7 mouse cellular contexts compared by ENCODE assay signal in genomic region chr10:80385310-80385709, GRCm38 (mm10). TPM values are rescaled to one million over a fixed set of nuclear protein-coding genes. Genes with fewer than 3 reads are reported as not detected.
DNase-seq lines count a peak whose midpoint lies in the region; ATAC-seq and TF ChIP-seq lines count a peak whose summit lies in the region.

No protein-coding gene starts in this region.

- H3K4me2 ChIP-seq in lung, embryonic 14.5 days = peak overlapping the region; percentile 77
- H3K4me2 ChIP-seq in forebrain, embryonic 11.5 days (ENCODE audit: low read depth, low read length, severe bottlenecking) = peak overlapping the region; percentile 80
- H3K4me2 ChIP-seq in limb, embryonic 12.5 days = peak overlapping the region; percentile 94
- peak overlapping the region; percentile 88 for H3K4me2 ChIP-seq in stomach, embryonic 15.5 days

- H3K4me1 ChIP-seq in lung, embryonic 14.5 days (ENCODE audit: insufficient read depth) = peaks cover 14% of the 10 kb centered on the region; the same call in 1 of the 2 replicates
- H3K4me1 ChIP-seq in forebrain, embryonic 11.5 days (replicated peaks; ENCODE audit: control insufficient read depth, insufficient read depth, low read length) = peaks cover 22% of the 10 kb centered on the region
- peaks cover 48% of the 10 kb centered on the region for H3K4me1 ChIP-seq in limb, embryonic 12.5 days (replicated peaks)
- peaks cover 31% of the 10 kb centered on the region for H3K4me1 ChIP-seq in stomach, embryonic 15.5 days

- no peak for TF ChIP-seq CTCF in lung, embryonic 14.5 days (IDR thresholded peaks at IDR 0.05; ENCODE audit: low read depth)

- H3K27ac ChIP-seq in lung, embryonic 14.5 days (ENCODE audit: low read depth) = peak overlapping the region; percentile 93; the same call in 1 of the 2 replicates
- H3K27ac ChIP-seq in forebrain, embryonic 11.5 days (ENCODE audit: low read depth, low read length) = peak overlapping the region; percentile 79
- peak overlapping the region; percentile 90 for H3K27ac ChIP-seq in limb, embryonic 12.5 days
- no peak overlapping the region for H3K27ac ChIP-seq in stomach, embryonic 15.5 days

- H3K9ac ChIP-seq in lung, embryonic 14.5 days = peak overlapping the region; percentile 97
- H3K9ac ChIP-seq in forebrain, embryonic 11.5 days (ENCODE audit: low read length) = peak overlapping the region; percentile 77
- peak overlapping the region; percentile 97 for H3K9ac ChIP-seq in limb, embryonic 12.5 days (replicated peaks)
- H3K9ac ChIP-seq in stomach, embryonic 15.5 days = peak overlapping the region; percentile 91

- no peaks in the 10 kb centered on the region for H3K27me3 ChIP-seq in lung, embryonic 14.5 days (ENCODE audit: insufficient read depth, low read length)
- H3K27me3 ChIP-seq in forebrain, embryonic 11.5 days (ENCODE audit: control insufficient read depth, insufficient read depth, low read length) = no peaks in the 10 kb centered on the region
- no peaks in the 10 kb centered on the region for H3K27me3 ChIP-seq in limb, embryonic 12.5 days
- no peaks in the 10 kb centered on the region for H3K27me3 ChIP-seq in stomach, embryonic 15.5 days (replicated peaks)

- WGBS in lung, embryonic 14.5 days = 7% methylated on average over 7 of the region's 7 CpGs
- 13% methylated on average over 7 of the region's 7 CpGs for WGBS in forebrain, embryonic 11.5 days
- 21% methylated on average over 7 of the region's 7 CpGs for WGBS in limb, embryonic 12.5 days
- WGBS in stomach, embryonic 15.5 days = 24% methylated on average over 7 of the region's 7 CpGs

- no peak for DNase-seq in lung, embryonic 14.5 days
- no peak for DNase-seq in lung, adult 18-20 months
- DNase-seq in forebrain, embryonic 11.5 days (ENCODE audit: low spot score) = peak; percentile 70
- DNase-seq in thymus, postnatal 14 days = no peak

- H3K4me3 ChIP-seq in lung, embryonic 14.5 days (ENCODE audit: low read depth, low read length) = peak overlapping the region; percentile 95
- H3K4me3 ChIP-seq in forebrain, embryonic 11.5 days (ENCODE audit: low read depth, low read length) = peak overlapping the region; percentile 98
- peak overlapping the region; percentile 97 for H3K4me3 ChIP-seq in limb, embryonic 12.5 days (replicated peaks)
- H3K4me3 ChIP-seq in stomach, embryonic 15.5 days (replicated peaks) = peak overlapping the region; percentile 87

- H3K36me3 ChIP-seq in lung, embryonic 14.5 days (ENCODE audit: insufficient read depth) = peaks cover 50% of the 10 kb centered on the region
- H3K36me3 ChIP-seq in forebrain, embryonic 11.5 days (ENCODE audit: control insufficient read depth, insufficient read depth, low read length) = peaks cover 13% of the 10 kb centered on the region
- peaks cover 57% of the 10 kb centered on the region for H3K36me3 ChIP-seq in limb, embryonic 12.5 days
- peaks cover 19% of the 10 kb centered on the region for H3K36me3 ChIP-seq in stomach, embryonic 15.5 days

- no peaks in the 10 kb centered on the region for H3K9me3 ChIP-seq in lung, embryonic 14.5 days (ENCODE audit: low read depth, low read length)
- H3K9me3 ChIP-seq in forebrain, embryonic 11.5 days (ENCODE audit: control insufficient read depth, low read length) = no peaks in the 10 kb centered on the region
- no peaks in the 10 kb centered on the region for H3K9me3 ChIP-seq in limb, embryonic 12.5 days
- H3K9me3 ChIP-seq in stomach, embryonic 15.5 days = no peaks in the 10 kb centered on the region

- no peak for ATAC-seq in lung, embryonic 14.5 days (ENCODE audit: insufficient read depth)
- peak; percentile 25; the same call in 1 of the 2 replicates for ATAC-seq in forebrain, embryonic 11.5 days (replicated peaks; ENCODE audit: low FRiP score)
- ATAC-seq in limb, embryonic 12.5 days (ENCODE audit: insufficient number of reproducible peaks, insufficient read depth, low FRiP score, low TSS enrichment, low read depth) = 0 out of 2 replicates have a peak, but pooled peaks have one; percentile 3
- ATAC-seq in stomach, embryonic 15.5 days (ENCODE audit: insufficient read depth, low FRiP score, low read depth) = no peak
- no peak for ATAC-seq in CD4-positive, CD25-positive, alpha-beta regulatory T cell, adult 4 months

RNA-seq across cellular contexts. Expression of gene Mex3d, which starts 2.1 kb away (rescaled TPM):
- polyA plus RNA-seq in lung, embryonic 14.5 days (2014; fragmentation: Nextera tagmentation; extraction: Ambion mirVana) = 7.4 and 8.6 TPM in 2 replicates
- 13.3 and 15.9 TPM in 2 replicates for polyA plus RNA-seq in forebrain, embryonic 11.5 days (2014; fragmentation: Nextera tagmentation; extraction: Ambion mirVana)
- 12.5 and 15.2 TPM in 2 replicates for polyA plus RNA-seq in limb, embryonic 12.5 days (2016; fragmentation: Nextera tagmentation; extraction: Ambion mirVana)
- polyA plus RNA-seq in stomach, embryonic 15.5 days (2015; fragmentation: Nextera tagmentation; extraction: Ambion mirVana) = 7.8 and 8.7 TPM in 2 replicates
- polyA plus RNA-seq in CD4-positive, CD25-positive, alpha-beta regulatory T cell, adult 4 months (2017; shearing (Covaris generic)) = 1 to 10 TPM in 1 of 2 experiments, not detected in 1; 1.3 TPM

RNA-seq across cellular contexts. Expression of gene Mbd3, which starts 14.0 kb away (rescaled TPM):
- 224 and 268 TPM in 2 replicates for polyA plus RNA-seq in lung, embryonic 14.5 days (2014; fragmentation: Nextera tagmentation; extraction: Ambion mirVana)
- 276 and 322 TPM in 2 replicates for polyA plus RNA-seq in forebrain, embryonic 11.5 days (2014; fragmentation: Nextera tagmentation; extraction: Ambion mirVana)
- 361 and 364 TPM in 2 replicates for polyA plus RNA-seq in limb, embryonic 12.5 days (2016; fragmentation: Nextera tagmentation; extraction: Ambion mirVana)
- polyA plus RNA-seq in stomach, embryonic 15.5 days (2015; fragmentation: Nextera tagmentation; extraction: Ambion mirVana) = 204 and 216 TPM in 2 replicates
- 10 to 100 TPM; 26.7 to 27.2 TPM for polyA plus RNA-seq in CD4-positive, CD25-positive, alpha-beta regulatory T cell, adult 4 months (2017; shearing (Covaris generic))

RNA-seq across cellular contexts. Expression of gene Uqcr11, which starts 21.3 kb away (rescaled TPM):
- polyA plus RNA-seq in lung, embryonic 14.5 days (2014; fragmentation: Nextera tagmentation; extraction: Ambion mirVana) = 663 and 669 TPM in 2 replicates
- 430 and 504 TPM in 2 replicates for polyA plus RNA-seq in forebrain, embryonic 11.5 days (2014; fragmentation: Nextera tagmentation; extraction: Ambion mirVana)
- polyA plus RNA-seq in limb, embryonic 12.5 days (2016; fragmentation: Nextera tagmentation; extraction: Ambion mirVana) = 416 and 437 TPM in 2 replicates
- polyA plus RNA-seq in stomach, embryonic 15.5 days (2015; fragmentation: Nextera tagmentation; extraction: Ambion mirVana) = 724 and 753 TPM in 2 replicates
- 100 to 1,000 TPM; 268 to 337 TPM for polyA plus RNA-seq in CD4-positive, CD25-positive, alpha-beta regulatory T cell, adult 4 months (2017; shearing (Covaris generic))

RNA-seq across cellular contexts. Expression of gene Plk5, which starts 29.1 kb away (rescaled TPM):
- 0.61 and 0.77 TPM in 2 replicates for polyA plus RNA-seq in lung, embryonic 14.5 days (2014; fragmentation: Nextera tagmentation; extraction: Ambion mirVana)
- polyA plus RNA-seq in forebrain, embryonic 11.5 days (2014; fragmentation: Nextera tagmentation; extraction: Ambion mirVana) = 0.36 and 0.87 TPM in 2 replicates
- polyA plus RNA-seq in limb, embryonic 12.5 days (2016; fragmentation: Nextera tagmentation; extraction: Ambion mirVana) = 1.2 and 1.3 TPM in 2 replicates
- polyA plus RNA-seq in stomach, embryonic 15.5 days (2015; fragmentation: Nextera tagmentation; extraction: Ambion mirVana) = 0.30 and 0.67 TPM in 2 replicates
- not detected for polyA plus RNA-seq in CD4-positive, CD25-positive, alpha-beta regulatory T cell, adult 4 months (2017; shearing (Covaris generic))

RNA-seq across cellular contexts. Expression of gene Adamtsl5, which starts 37.1 kb away (rescaled TPM):
- 0.68 and 1.2 TPM in 2 replicates for polyA plus RNA-seq in lung, embryonic 14.5 days (2014; fragmentation: Nextera tagmentation; extraction: Ambion mirVana)
- polyA plus RNA-seq in forebrain, embryonic 11.5 days (2014; fragmentation: Nextera tagmentation; extraction: Ambion mirVana) = 0.51 and 0.76 TPM in 2 replicates
- polyA plus RNA-seq in limb, embryonic 12.5 days (2016; fragmentation: Nextera tagmentation; extraction: Ambion mirVana) = 0.70 and 0.88 TPM in 2 replicates
- polyA plus RNA-seq in stomach, embryonic 15.5 days (2015; fragmentation: Nextera tagmentation; extraction: Ambion mirVana) = 13.7 and 17.0 TPM in 2 replicates
- not detected for polyA plus RNA-seq in CD4-positive, CD25-positive, alpha-beta regulatory T cell, adult 4 months (2017; shearing (Covaris generic))

Comparison
In these comparisons a context has a peak if more than half of its experiments do, and no peak if none do; other contexts are left out.
1. ATAC-seq: peak in forebrain, embryonic 11.5 days (single experiment) and limb, embryonic 12.5 days (single experiment); none in lung, embryonic 14.5 days (single experiment), stomach, embryonic 15.5 days (single experiment) and CD4-positive, CD25-positive, alpha-beta regulatory T cell, adult 4 months (single experiment).
2. Peak in every context shown above with its lines, with median percentiles within 50 percentile points of each other: H3K4me2 ChIP-seq, H3K4me3 ChIP-seq and H3K9ac ChIP-seq.